Comparison of ENCODE assay signal across 23 mouse cellular contexts in the genomic region with DNA sequence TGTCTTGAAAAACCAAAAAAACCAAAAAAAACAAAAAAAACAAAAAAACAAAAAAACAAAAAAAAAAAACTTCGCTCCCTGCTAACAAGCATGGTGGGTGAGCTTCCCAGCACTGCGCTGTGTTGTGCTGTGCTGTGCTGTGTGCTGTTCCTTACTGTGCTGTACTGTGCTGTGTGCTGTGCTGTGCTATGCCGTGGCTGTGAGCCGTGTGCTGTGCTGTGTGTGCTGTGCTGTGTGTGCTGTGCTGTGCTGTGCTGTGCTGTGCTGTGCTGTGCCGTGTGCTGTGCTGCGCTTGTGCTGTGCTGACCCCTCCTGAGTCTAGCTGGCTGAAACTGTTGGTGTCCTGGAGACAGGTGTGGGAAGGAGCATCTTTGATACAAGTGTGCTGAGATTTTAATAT. TPM values are rescaled to one million over a fixed set of nuclear protein-coding genes. Genes with fewer than 3 reads are reported as not detected.
A peak's percentile ranks its signal among the peaks of the same experiment; 100 is the strongest.
DNase-seq lines count a peak whose midpoint lies in the region; ATAC-seq and TF ChIP-seq lines count a peak whose summit lies in the region.
"Had no signal": no experiment of that assay in that cellular context is flagged by ENCODE, and none has a peak within 500 bp of the region (broad histone marks: within the 10 kb centered on the region; RNA-seq: fewer than 3 reads in every experiment).

No protein-coding gene starts in this region.

- no peak overlapping the region for H3K4me2 ChIP-seq in embryonic facial prominence, embryonic 11.5 days (ENCODE audit: low read depth, low read length)
- H3K4me2 ChIP-seq in heart, embryonic 15.5 days: no peak overlapping the region
- H3K4me2 ChIP-seq in lung, embryonic 15.5 days: no peak overlapping the region
- H3K4me2 ChIP-seq: lung, embryonic 14.5 days; neural tube, embryonic 12.5 days had no signal

- no peak overlapping the region for H3K4me3 ChIP-seq in embryonic facial prominence, embryonic 11.5 days (ENCODE audit: low read depth, low read length)
- H3K4me3 ChIP-seq in embryonic facial prominence, embryonic 10.5 days: no peak overlapping the region
- no peak overlapping the region for H3K4me3 ChIP-seq in heart, embryonic 15.5 days
- no peak overlapping the region for H3K4me3 ChIP-seq in lung, embryonic 15.5 days
- no peak overlapping the region for H3K4me3 ChIP-seq in spleen, adult 2 months (ENCODE audit: extremely low read depth, insufficient read depth, insufficient read length)
- H3K4me3 ChIP-seq: forebrain, embryonic 10.5 days; hindbrain, embryonic 10.5 days; limb, embryonic 10.5 days; neural tube, embryonic 12.5 days had no signal

- peak; percentile 74 for ATAC-seq in embryonic facial prominence, embryonic 11.5 days (replicated peaks; ENCODE audit: insufficient number of reproducible peaks, low FRiP score, low TSS enrichment, low read depth)
- no peak for ATAC-seq in heart, embryonic 15.5 days (replicated peaks; ENCODE audit: insufficient number of reproducible peaks, insufficient read depth, low FRiP score, low read depth)
- no peak for ATAC-seq in lung, embryonic 15.5 days (ENCODE audit: borderline replicate concordance, extremely low read depth, low FRiP score, low TSS enrichment)
- ATAC-seq: activated CD4-positive, CD25-positive, alpha-beta regulatory T cell, adult 4 months had no signal

- TF ChIP-seq POLR2A in spleen, adult 2 months (IDR thresholded peaks at IDR 0.05; ENCODE audit: low read depth, low read length): no peak

- no peak for TF ChIP-seq CTCF in spleen, adult 2 months (IDR thresholded peaks at IDR 0.05; ENCODE audit: extremely low read depth, insufficient read depth, insufficient read length, insufficient replicate concordance)

- H3K4me1 ChIP-seq in embryonic facial prominence, embryonic 11.5 days (ENCODE audit: control insufficient read depth, insufficient read depth, low read length): peaks cover 9% of the 10 kb centered on the region; the same call in 1 of the 2 replicates
- peaks cover 85% of the 10 kb centered on the region for H3K4me1 ChIP-seq in embryonic facial prominence, embryonic 10.5 days
- peaks cover 92% of the 10 kb centered on the region for H3K4me1 ChIP-seq in heart, embryonic 15.5 days (replicated peaks)
- peaks cover 95% of the 10 kb centered on the region for H3K4me1 ChIP-seq in lung, embryonic 15.5 days
- peaks cover 23% of the 10 kb centered on the region for H3K4me1 ChIP-seq in spleen, adult 2 months (ENCODE audit: control insufficient read depth, insufficient read depth, insufficient read length)

- H3K27me3 ChIP-seq in embryonic facial prominence, embryonic 11.5 days (ENCODE audit: control insufficient read depth, insufficient read depth, low read length): no peaks in the 10 kb centered on the region
- no peaks in the 10 kb centered on the region for H3K27me3 ChIP-seq in embryonic facial prominence, embryonic 10.5 days (replicated peaks; ENCODE audit: low read depth, poor library complexity, severe bottlenecking)
- H3K27me3 ChIP-seq in heart, embryonic 15.5 days: no peaks in the 10 kb centered on the region
- no peaks in the 10 kb centered on the region for H3K27me3 ChIP-seq in lung, embryonic 15.5 days
- no peaks in the 10 kb centered on the region for H3K27me3 ChIP-seq in spleen, adult 2 months (ENCODE audit: control insufficient read depth, insufficient read depth, low read length)
- H3K27me3 ChIP-seq: neural tube, embryonic 12.5 days had no signal

- no peak overlapping the region for H3K9ac ChIP-seq in embryonic facial prominence, embryonic 11.5 days (replicated peaks; ENCODE audit: low read length)
- H3K9ac ChIP-seq in heart, embryonic 15.5 days: no peak overlapping the region
- H3K9ac ChIP-seq in lung, embryonic 15.5 days: no peak overlapping the region
- H3K9ac ChIP-seq: lung, embryonic 14.5 days; neural tube, embryonic 12.5 days had no signal

- no peaks in the 10 kb centered on the region for H3K36me3 ChIP-seq in embryonic facial prominence, embryonic 11.5 days (replicated peaks; ENCODE audit: control insufficient read depth, insufficient read depth, low read depth, low read length)
- peaks cover 20% of the 10 kb centered on the region for H3K36me3 ChIP-seq in embryonic facial prominence, embryonic 10.5 days (replicated peaks)
- H3K36me3 ChIP-seq in heart, embryonic 15.5 days: no peaks in the 10 kb centered on the region
- no peaks in the 10 kb centered on the region for H3K36me3 ChIP-seq in lung, embryonic 15.5 days
- H3K36me3 ChIP-seq in spleen, adult 2 months (ENCODE audit: control insufficient read depth, insufficient read depth, low read length): no peaks in the 10 kb centered on the region
- H3K36me3 ChIP-seq: neural tube, embryonic 12.5 days had no signal

- no peaks in the 10 kb centered on the region for H3K9me3 ChIP-seq in embryonic facial prominence, embryonic 11.5 days (replicated peaks; ENCODE audit: control insufficient read depth, low read length)
- no peaks in the 10 kb centered on the region for H3K9me3 ChIP-seq in embryonic facial prominence, embryonic 10.5 days
- no peaks in the 10 kb centered on the region for H3K9me3 ChIP-seq in heart, embryonic 15.5 days (replicated peaks)
- H3K9me3 ChIP-seq in lung, embryonic 15.5 days: no peaks in the 10 kb centered on the region
- H3K9me3 ChIP-seq: forebrain, embryonic 10.5 days; hindbrain, embryonic 10.5 days; limb, embryonic 10.5 days; neural tube, embryonic 12.5 days had no signal

- WGBS in embryonic facial prominence, embryonic 11.5 days: 96% methylated on average over 6 of the region's 6 CpGs
- WGBS in embryonic facial prominence, embryonic 10.5 days: 93% methylated on average over 6 of the region's 6 CpGs
- 94% methylated on average over 6 of the region's 6 CpGs for WGBS in heart, embryonic 15.5 days
- WGBS in lung, embryonic 15.5 days: 85% methylated on average over 6 of the region's 6 CpGs
- WGBS in spleen, adult 2 months: 96% methylated on average over 6 of the region's 6 CpGs

- H3K27ac ChIP-seq in embryonic facial prominence, embryonic 11.5 days (replicated peaks; ENCODE audit: low read depth, low read length): no peak overlapping the region
- H3K27ac ChIP-seq in embryonic facial prominence, embryonic 10.5 days (replicated peaks): no peak overlapping the region
- H3K27ac ChIP-seq in heart, embryonic 15.5 days: 0 out of 2 replicates have a peak overlapping the region, but pooled peaks have one; percentile 91
- H3K27ac ChIP-seq in lung, embryonic 15.5 days: peak overlapping the region; percentile 16
- H3K27ac ChIP-seq in spleen, adult 2 months (ENCODE audit: insufficient read depth, low read length): 0 out of 2 replicates have a peak overlapping the region, but pooled peaks have one; percentile 3
- H3K27ac ChIP-seq: forebrain, embryonic 10.5 days; hindbrain, embryonic 10.5 days; limb, embryonic 10.5 days; neural tube, embryonic 12.5 days had no signal

- no peak for DNase-seq in embryonic facial prominence, embryonic 11.5 days (ENCODE audit: low spot score)
- DNase-seq in embryonic facial prominence, embryonic 10.5 days (ENCODE audit: low spot score): no peak
- no peak for DNase-seq in heart, adult 11 months
- DNase-seq in lung, postnatal 10 days: no peak
- no peak for DNase-seq in spleen, adult 2 months (ENCODE audit: low read depth in 1 of 2, low spot score in 2 of 2)
- DNase-seq in spleen, postnatal 36 days (ENCODE audit: low spot score in 2 of 2): no peak
- DNase-seq: adrenal gland, postnatal 10 days; cerebellum, adult 9-11 months; heart, adult 18-20 months; kidney, adult 8-10 months; kidney, postnatal 36 days; layer of hippocampus, adult 9-11 months; thymus, adult 2 months had no signal

RNA-seq across cellular contexts. Expression of gene Qrfp, which starts 43.3 kb away (rescaled TPM):
- polyA plus RNA-seq in embryonic facial prominence, embryonic 11.5 days (2014; fragmentation: Nextera tagmentation; extraction: Ambion mirVana): 0.14 and 0.22 TPM in 2 replicates
- 0.19 and 0.20 TPM in 2 replicates for polyA plus RNA-seq in embryonic facial prominence, embryonic 10.5 days (2016; fragmentation: Nextera tagmentation; extraction: Ambion mirVana)
- 0.04 and 0.18 TPM in 2 replicates for polyA plus RNA-seq in heart, embryonic 15.5 days (2015; fragmentation: Nextera tagmentation; extraction: Ambion mirVana)
- 0.05 and 0.14 TPM in 2 replicates for polyA plus RNA-seq in lung, embryonic 15.5 days (2015; fragmentation: Nextera tagmentation; extraction: Ambion mirVana)
- 0.93 and 1.1 TPM in 2 replicates for polyA plus RNA-seq in spleen, adult 2 months (2012; rRNA removed)
- polyA plus RNA-seq: intestine, embryonic 14.5 days; liver, adult 2 months; lung, embryonic 14.5 days had no signal

Comparison
In these comparisons a context has a peak if more than half of its experiments do, and no peak if none do; other contexts are left out.
1. H3K27ac ChIP-seq: peak in heart, embryonic 15.5 days (single experiment), lung, embryonic 15.5 days (single experiment) and spleen, adult 2 months (single experiment); none in embryonic facial prominence, embryonic 11.5 days (single experiment) and embryonic facial prominence, embryonic 10.5 days (single experiment).